Mouse (Mus musculus) leukemia stem cell, adult 10-12 weeks (primary cell): Measurements from ENCODE around the gene Srsf3. TPM values are rescaled to one million over a fixed set of nuclear protein-coding genes. Genes with fewer than 3 reads are reported as not detected.

Experiments
- polyA plus RNA-seq: library from polyadenylated mRNA; stranded (reverse); fragments of >175 nt; gene quantifications from 2 replicates; pipeline ENCODE4 v1.2.3, GENCODE M21; 2012; ENCODE audit warnings: low replicate concordance

Gene Srsf3
- polyA plus RNA-seq = 16.8 and 279 TPM in 2 replicates

GRCm38 (mm10) chr17:29032274-29033069, at the start of gene Srsf3:
TSS of gene Srsf3 (plus strand) at chr17:29032628.

GRCm38 (mm10) chr17:29007641-29008325, 24.6 kb upstream of the Srsf3 start, which contains the start of gene Stk38:
TSS of gene Stk38 (minus strand) at chr17:29007995.

GRCm38 (mm10) chr17:29090776-29091175, 58.3 kb downstream of the Srsf3 start, which contains the start of gene Cdkn1a:
TSS of gene Cdkn1a (plus strand) at chr17:29090976.

Other genes with a start within 250 kb of the Srsf3 start
- gene Brpf3, start 231.5 kb upstream of the Srsf3 start, polyA plus RNA-seq = 90.8 and 145 TPM in 2 replicates
- gene Pnpla1, start 174.2 kb upstream of the Srsf3 start, polyA plus RNA-seq = not detected in 2 replicates
- 0.10 and 0.14 TPM in 2 replicates for gene 4930539E08Rik, start 117.3 kb upstream of the Srsf3 start, polyA plus RNA-seq
- gene Pxt1, start 88.8 kb upstream of the Srsf3 start, polyA plus RNA-seq = 0.58 TPM in 1 of 2 replicates, not detected in the other
- gene Kctd20, start 80.7 kb upstream of the Srsf3 start, polyA plus RNA-seq = 78.2 and 93.8 TPM in 2 replicates
- gene Stk38, start 24.6 kb upstream of the Srsf3 start, polyA plus RNA-seq = 121 and 156 TPM in 2 replicates
- gene Cdkn1a, start 58.3 kb downstream of the Srsf3 start, polyA plus RNA-seq = 35.1 and 66.5 TPM in 2 replicates
- gene Rab44, start 81.5 kb downstream of the Srsf3 start, polyA plus RNA-seq = 0.69 and 1.7 TPM in 2 replicates
- gene Cpne5, start 205.5 kb downstream of the Srsf3 start, polyA plus RNA-seq = 9.3 and 47.2 TPM in 2 replicates
- gene Ppil1, start 231.6 kb downstream of the Srsf3 start, polyA plus RNA-seq = 5.6 and 43.1 TPM in 2 replicates
- gene BC004004, start 236.2 kb downstream of the Srsf3 start, polyA plus RNA-seq = 4.5 and 24.0 TPM in 2 replicates